Mouse (Mus musculus): ENCODE measurements around the gene Iffo2.

DNA sequence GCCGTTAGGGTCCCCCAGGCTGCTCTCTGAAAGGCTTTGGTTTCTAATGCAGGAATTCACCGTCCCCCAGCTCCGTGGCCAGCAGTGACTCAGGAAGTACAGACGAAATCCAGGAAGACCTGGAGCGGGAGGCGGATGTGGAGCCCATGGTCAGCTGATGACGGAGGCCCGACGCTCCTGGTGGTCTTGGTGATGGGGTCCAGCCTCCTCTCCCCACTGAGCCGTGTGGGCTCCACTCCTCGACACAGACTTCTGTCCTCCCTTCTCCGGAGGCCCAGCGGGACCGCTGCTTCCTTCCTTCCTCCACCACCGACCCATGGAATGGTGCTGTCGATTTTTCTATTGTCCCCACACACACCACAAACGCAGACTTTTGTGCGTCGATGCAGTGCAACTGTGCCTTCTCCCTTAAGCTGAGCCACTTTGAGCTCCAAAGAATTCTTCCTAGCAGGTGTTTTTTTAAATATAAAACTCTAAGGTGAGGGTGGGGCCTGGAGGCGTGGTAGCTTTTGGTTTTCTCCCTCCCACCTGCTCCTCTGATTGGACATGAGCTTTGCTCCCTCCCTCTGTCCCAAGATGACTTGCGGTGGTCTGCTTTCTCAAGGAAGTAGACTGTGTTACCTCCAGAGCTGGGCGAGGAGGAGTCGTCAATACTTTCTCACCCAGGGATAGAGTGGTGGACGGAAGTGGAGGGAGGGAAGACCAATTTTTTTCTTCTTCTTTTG, 86.1 kb downstream of the Iffo2 start:
- TF ChIP-seq CTCF (IDR thresholded peaks at IDR 0.05) (no peak), EP300 (IDR thresholded peaks at IDR 0.05) (0 out of 2 replicates have a peak, but pooled peaks have one; percentile 20)
